Comparison of ENCODE assay signal across 22 mouse cellular contexts in the genomic region with DNA sequence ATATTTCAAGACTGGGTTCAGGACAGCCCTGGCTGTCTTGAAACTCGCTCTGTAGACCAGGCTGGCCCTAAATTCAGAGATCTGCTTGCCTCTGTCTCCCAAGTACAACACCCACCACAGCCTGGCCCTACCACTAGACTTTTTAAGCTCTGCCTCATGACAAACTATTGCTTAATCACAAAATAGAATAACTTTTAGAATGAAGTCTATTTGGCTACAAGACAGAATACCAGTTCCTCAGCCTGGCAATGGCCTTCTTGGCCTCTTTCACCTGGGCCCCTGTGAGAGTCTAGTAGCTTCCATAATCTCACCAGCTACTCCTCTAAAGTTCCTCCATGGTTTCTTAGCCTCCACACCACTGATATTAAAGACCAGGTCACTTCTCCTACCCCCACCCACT. TPM values are rescaled to one million over a fixed set of nuclear protein-coding genes. Genes with fewer than 3 reads are reported as not detected.
DNase-seq lines count a peak whose midpoint lies in the region; ATAC-seq and TF ChIP-seq lines count a peak whose summit lies in the region.
"Had no signal": no experiment of that assay in that cellular context is flagged by ENCODE, and none has a peak within 500 bp of the region (broad histone marks: within the 10 kb centered on the region; RNA-seq: fewer than 3 reads in every experiment).

No protein-coding gene starts in this region.

- no peak for TF ChIP-seq POLR2A in liver, adult 2 months (IDR thresholded peaks at IDR 0.05; ENCODE audit: extremely low read depth, insufficient read depth, low read length)
- no peak for TF ChIP-seq POLR2A in myocyte (IDR thresholded peaks at IDR 0.05; ENCODE audit: insufficient read length, low read depth)

- no peak for ATAC-seq in heart, embryonic 13.5 days (ENCODE audit: extremely low read depth, insufficient number of reproducible peaks, low FRiP score, low TSS enrichment)

- no peaks in the 10 kb centered on the region; the same call in 1 of the 2 replicates for H3K27me3 ChIP-seq in heart, embryonic 13.5 days (replicated peaks)
- no peaks in the 10 kb centered on the region for H3K27me3 ChIP-seq in liver, adult 2 months (ENCODE audit: control insufficient read depth, insufficient read depth, low read length)
- H3K27me3 ChIP-seq in myocyte (ENCODE audit: control insufficient read depth, insufficient read depth, insufficient read length), result no peaks in the 10 kb centered on the region

- H3K4me3 ChIP-seq in heart, embryonic 13.5 days, result no peak overlapping the region
- no peak overlapping the region for H3K4me3 ChIP-seq in liver, adult 2 months (ENCODE audit: insufficient read depth, low read depth, low read length)
- no peak overlapping the region for H3K4me3 ChIP-seq in myocyte
- H3K4me3 ChIP-seq: embryonic facial prominence, embryonic 10.5 days; hindbrain, embryonic 10.5 days; limb, embryonic 13.5 days; megakaryocyte, embryonic 14.5 days had no signal

- no peak for TF ChIP-seq CTCF in liver, adult 2 months (IDR thresholded peaks at IDR 0.05; ENCODE audit: low read depth, low read length)

- H3K9me3 ChIP-seq in heart, embryonic 13.5 days, result no peaks in the 10 kb centered on the region
- H3K9me3 ChIP-seq: embryonic facial prominence, embryonic 10.5 days; hindbrain, embryonic 10.5 days; limb, embryonic 13.5 days had no signal

- H3K9ac ChIP-seq in heart, embryonic 13.5 days, result no peak overlapping the region
- H3K9ac ChIP-seq in liver, adult 2 months (ENCODE audit: low read depth, low read length), result no peak overlapping the region
- H3K9ac ChIP-seq: limb, embryonic 13.5 days had no signal

- H3K4me2 ChIP-seq in heart, embryonic 13.5 days, result no peak overlapping the region
- H3K4me2 ChIP-seq in myocyte (ENCODE audit: low read depth), result peak overlapping the region; percentile 63
- H3K4me2 ChIP-seq: limb, embryonic 13.5 days had no signal

- no peak overlapping the region for H3ac ChIP-seq in myocyte (ENCODE audit: control insufficient read depth, insufficient read length)

- peaks cover 20% of the 10 kb centered on the region; the same call in 1 of the 2 replicates for H3K79me2 ChIP-seq in liver, adult 2 months (ENCODE audit: control insufficient read depth, insufficient read depth, low read length)
- no peaks in the 10 kb centered on the region for H3K79me2 ChIP-seq in myocyte (ENCODE audit: control insufficient read depth, insufficient read depth)

- H3K4me1 ChIP-seq in heart, embryonic 13.5 days, result peaks cover 21% of the 10 kb centered on the region
- H3K4me1 ChIP-seq in liver, adult 2 months (ENCODE audit: control insufficient read depth, insufficient read depth, low read length), result peaks cover 26% of the 10 kb centered on the region
- H3K4me1 ChIP-seq: limb, embryonic 13.5 days had no signal

- H3K27ac ChIP-seq in heart, embryonic 13.5 days (replicated peaks), result peak overlapping the region; percentile 62
- peak overlapping the region; percentile 45 for H3K27ac ChIP-seq in liver, adult 2 months (replicated peaks; ENCODE audit: insufficient read depth, low read depth, low read length)
- H3K27ac ChIP-seq: embryonic facial prominence, embryonic 10.5 days; hindbrain, embryonic 10.5 days; kidney, postnatal 0 days; limb, embryonic 13.5 days had no signal

- WGBS in heart, embryonic 13.5 days, result 75% methylated on average over 1 of the region's 1 CpGs
- WGBS in liver, adult 2 months, result 78% methylated on average over 1 of the region's 1 CpGs

- no peak for DNase-seq in heart, postnatal 4 days
- DNase-seq in liver, adult 2 months (ENCODE audit: extremely low read depth, low read depth, low spot score), result peak; percentile 56
- DNase-seq in liver (no peak), adipocyte (ENCODE audit: low spot score) (peak; percentile 37)
- DNase-seq in B cell, adult 2 months, result no peak
- no peak for DNase-seq in embryo, embryonic 10 days (ENCODE audit: low spot score)
- DNase-seq: layer of hippocampus, postnatal 36 days; midbrain, embryonic 14.5 days; right cerebral cortex, postnatal 25 days; thymus, postnatal 14 days had no signal

- no peaks in the 10 kb centered on the region for H3K36me3 ChIP-seq in heart, embryonic 13.5 days
- peaks cover 12% of the 10 kb centered on the region; the same call in 1 of the 2 replicates for H3K36me3 ChIP-seq in liver, adult 2 months (ENCODE audit: control insufficient read depth, insufficient read depth, low read length)
- no peaks in the 10 kb centered on the region for H3K36me3 ChIP-seq in myocyte (ENCODE audit: control insufficient read depth, insufficient read depth)
- H3K36me3 ChIP-seq: embryonic facial prominence, embryonic 10.5 days; hindbrain, embryonic 10.5 days; limb, embryonic 13.5 days had no signal

TF ChIP-seq in myocyte, 11 proteins besides CTCF, POLR2A, EP300 and RAD21:
- TF ChIP-seq E2F4 (IDR thresholded peaks at IDR 0.05; ENCODE audit: insufficient read depth), result no peak
- 0 out of 2 replicates have a peak, but pooled peaks have one; percentile 3 for TF ChIP-seq CEBPB (IDR thresholded peaks at IDR 0.05; ENCODE audit: insufficient read depth, poor library complexity, severe bottlenecking)
TF ChIP-seq in myocyte: peak in this region for 1.

RNA-seq across cellular contexts. Expression of gene Fads6, which starts 7.1 kb away (rescaled TPM):
- polyA plus RNA-seq in heart, embryonic 13.5 days (2015; fragmentation: Nextera tagmentation; extraction: Ambion mirVana), result 0.71 and 0.74 TPM in 2 replicates
- total RNA-seq in heart, postnatal 4 days (2021), result 1 to 10 TPM in 1 of 2 experiments, under 1 TPM in 1; 0.86 to 1.4 TPM
- total RNA-seq in liver, adult 2 months (2014; rRNA removed), result 56.1 and 78.8 TPM in 2 replicates
- polyA plus RNA-seq in liver, adult 2 months (2012; rRNA removed), result 55.3 and 66.0 TPM in 2 replicates
- 0.62 TPM for polyA plus RNA-seq in myocyte (2012; fragmentation: generic; extraction: Trizol)

RNA-seq across cellular contexts. Expression of gene Fdxr, which starts 13.5 kb away (rescaled TPM):
- polyA plus RNA-seq in heart, embryonic 13.5 days (2015; fragmentation: Nextera tagmentation; extraction: Ambion mirVana), result 9.5 and 11.7 TPM in 2 replicates
- total RNA-seq in heart, postnatal 4 days (2021), result 1 to 10 TPM; 7.5 to 9.5 TPM
- total RNA-seq in liver, adult 2 months (2014; rRNA removed), result 13.7 and 15.8 TPM in 2 replicates
- 28.3 and 28.4 TPM in 2 replicates for polyA plus RNA-seq in liver, adult 2 months (2012; rRNA removed)
- polyA plus RNA-seq in myocyte (2012; fragmentation: generic; extraction: Trizol), result 13.9 TPM

RNA-seq across cellular contexts. Expression of gene Otop2, which starts 16.6 kb away (rescaled TPM):
- polyA plus RNA-seq in heart, embryonic 13.5 days (2015; fragmentation: Nextera tagmentation; extraction: Ambion mirVana), result not detected in 2 replicates
- total RNA-seq in heart, postnatal 4 days (2021), result not detected
- total RNA-seq in liver, adult 2 months (2014; rRNA removed), result not detected in 2 replicates
- polyA plus RNA-seq in liver, adult 2 months (2012; rRNA removed), result not detected in 2 replicates
- polyA plus RNA-seq in myocyte (2012; fragmentation: generic; extraction: Trizol), result 0.01 TPM
- total RNA-seq: adrenal gland, adult 18-20 months; gastrocnemius, adult 8-10 months; heart, adult 18-20 months had no signal
- polyA plus RNA-seq: embryonic facial prominence, embryonic 10.5 days; forebrain, embryonic 11.5 days; hindbrain, embryonic 10.5 days; kidney, postnatal 0 days; limb, embryonic 13.5 days; midbrain, embryonic 14.5 days; spleen, adult 2 months had no signal

RNA-seq across cellular contexts. Expression of gene Grin2c, which starts 23.3 kb away (rescaled TPM):
- polyA plus RNA-seq in heart, embryonic 13.5 days (2015; fragmentation: Nextera tagmentation; extraction: Ambion mirVana), result 0.04 TPM in 1 of 2 replicates, not detected in the other
- under 1 TPM; 0.12 to 0.18 TPM for total RNA-seq in heart, postnatal 4 days (2021)
- total RNA-seq in liver, adult 2 months (2014; rRNA removed), result under 0.01 TPM in 1 of 2 replicates, not detected in the other
- 0.05 and 0.07 TPM in 2 replicates for polyA plus RNA-seq in liver, adult 2 months (2012; rRNA removed)
- not detected for polyA plus RNA-seq in myocyte (2012; fragmentation: generic; extraction: Trizol)
- polyA plus RNA-seq: forebrain, embryonic 11.5 days; kidney, postnatal 0 days had no signal

RNA-seq across cellular contexts. Expression of gene Ush1g, which starts 31.5 kb away (rescaled TPM):
- 0.09 and 0.13 TPM in 2 replicates for polyA plus RNA-seq in heart, embryonic 13.5 days (2015; fragmentation: Nextera tagmentation; extraction: Ambion mirVana)
- total RNA-seq in heart, postnatal 4 days (2021), result under 1 TPM; 0.09 to 0.12 TPM
- total RNA-seq in liver, adult 2 months (2014; rRNA removed), result 0.20 and 0.28 TPM in 2 replicates
- 0.26 and 0.50 TPM in 2 replicates for polyA plus RNA-seq in liver, adult 2 months (2012; rRNA removed)
- 0.16 TPM for polyA plus RNA-seq in myocyte (2012; fragmentation: generic; extraction: Trizol)
- polyA plus RNA-seq: forebrain, embryonic 11.5 days; kidney, postnatal 0 days; limb, embryonic 13.5 days had no signal

Comparison
In these comparisons a context has a peak if more than half of its experiments do, and no peak if none do; other contexts are left out.
1. DNase-seq: peak in liver, adult 2 months (single experiment) and adipocyte (single experiment); none in heart, postnatal 4 days (single experiment), liver (single experiment), B cell, adult 2 months (0 of 2) and embryo, embryonic 10 days (single experiment).
2. RNA of gene Fads6, which starts 7.1 kb away (polyA plus RNA-seq): 55.3 to 66.0 TPM in liver, adult 2 months; 0.71 to 0.74 TPM in heart, embryonic 13.5 days and 0.62 TPM in myocyte (single experiment); every median in the first group is over 10 times any median in the second.